Comparison of ENCODE assay signal across 9 mouse cellular contexts in genomic region chr2:79086857-79087578, GRCm38 (mm10).
DNase-seq lines count a peak whose midpoint lies in the region; ATAC-seq and TF ChIP-seq lines count a peak whose summit lies in the region.
"Had no signal": no experiment of that assay in that cellular context is flagged by ENCODE, and none has a peak within 500 bp of the region (broad histone marks: within the 10 kb centered on the region; RNA-seq: fewer than 3 reads in every experiment).

No protein-coding gene starts in this region.

- peak; percentile 50 for DNase-seq in kidney, postnatal 0 days (ENCODE audit: low spot score)
- no peak for DNase-seq in kidney, adult 18-20 months
- DNase-seq in urinary bladder, adult 2 months (ENCODE audit: low spot score) = no peak
- DNase-seq in forebrain, embryonic 10.5 days (ENCODE audit: extremely low spot score, low spot score) = no peak

- peak; percentile 10; the same call in 1 of the 2 replicates for TF ChIP-seq CTCF in kidney, postnatal 0 days (IDR thresholded peaks at IDR 0.05; ENCODE audit: low read depth)
- no peak for TF ChIP-seq CTCF in bone marrow macrophage, adult 2 months (IDR thresholded peaks at IDR 0.05; ENCODE audit: low read depth, low read length)
- 0 out of 2 replicates have a peak, but pooled peaks have one; percentile 20 for TF ChIP-seq CTCF in intestine, postnatal 0 days (IDR thresholded peaks at IDR 0.05; ENCODE audit: low read depth)

- no peak for TF ChIP-seq POLR2A in bone marrow macrophage, adult 2 months (IDR thresholded peaks at IDR 0.05; ENCODE audit: borderline replicate concordance, low read depth, low read length)

- H3K9me3 ChIP-seq in kidney, postnatal 0 days (replicated peaks; ENCODE audit: low read length) = no peaks in the 10 kb centered on the region
- no peaks in the 10 kb centered on the region for H3K9me3 ChIP-seq in intestine, postnatal 0 days (ENCODE audit: control insufficient read depth)
- no peaks in the 10 kb centered on the region for H3K9me3 ChIP-seq in midbrain, embryonic 15.5 days
- no peaks in the 10 kb centered on the region for H3K9me3 ChIP-seq in forebrain, embryonic 10.5 days
- H3K9me3 ChIP-seq: forebrain, embryonic 12.5 days had no signal

- WGBS in kidney, postnatal 0 days = 34% methylated on average over 9 of the region's 9 CpGs
- 64% methylated on average over 9 of the region's 9 CpGs for WGBS in intestine, postnatal 0 days
- 70% methylated on average over 9 of the region's 9 CpGs for WGBS in midbrain, embryonic 15.5 days
- 76% methylated on average over 9 of the region's 9 CpGs for WGBS in forebrain, embryonic 10.5 days

- ATAC-seq in kidney, postnatal 0 days (replicated peaks; ENCODE audit: low FRiP score, low read depth) = no peak
- ATAC-seq in intestine, postnatal 0 days = no peak
- peak; percentile 61; the same call in 1 of the 2 replicates for ATAC-seq in neutrophil, adult 5-6 weeks (ENCODE audit: extremely low read depth, insufficient number of reproducible peaks, low FRiP score, poor library complexity, severe bottlenecking)
- ATAC-seq in midbrain, embryonic 15.5 days (replicated peaks) = no peak

- no peaks in the 10 kb centered on the region for H3K36me3 ChIP-seq in kidney, postnatal 0 days (ENCODE audit: insufficient read depth, low read length)
- H3K36me3 ChIP-seq in intestine, postnatal 0 days (ENCODE audit: control insufficient read depth, insufficient read depth) = no peaks in the 10 kb centered on the region
- H3K36me3 ChIP-seq in midbrain, embryonic 15.5 days (replicated peaks) = no peaks in the 10 kb centered on the region
- H3K36me3 ChIP-seq in forebrain, embryonic 10.5 days (replicated peaks) = no peaks in the 10 kb centered on the region
- H3K36me3 ChIP-seq: forebrain, embryonic 12.5 days had no signal

- peak overlapping the region; percentile 14 for H3K4me3 ChIP-seq in kidney, postnatal 0 days (replicated peaks; ENCODE audit: low read depth, low read length)
- peak overlapping the region; percentile 48 for H3K4me3 ChIP-seq in bone marrow macrophage, adult 2 months (ENCODE audit: insufficient read depth, low read length)
- no peak overlapping the region; the same call in 1 of the 2 replicates for H3K4me3 ChIP-seq in intestine, postnatal 0 days (ENCODE audit: low read depth, low read length)
- H3K4me3 ChIP-seq in midbrain, embryonic 15.5 days = no peak overlapping the region
- no peak overlapping the region for H3K4me3 ChIP-seq in forebrain, embryonic 10.5 days
- H3K4me3 ChIP-seq: forebrain, embryonic 12.5 days had no signal

- no peak overlapping the region for H3K9ac ChIP-seq in kidney, postnatal 0 days (ENCODE audit: low read depth, low read length)
- no peak overlapping the region for H3K9ac ChIP-seq in intestine, postnatal 0 days (ENCODE audit: low read depth, low read length)
- H3K9ac ChIP-seq in midbrain, embryonic 15.5 days = no peak overlapping the region
- H3K9ac ChIP-seq: forebrain, embryonic 12.5 days had no signal

- H3K27me3 ChIP-seq in kidney, postnatal 0 days (ENCODE audit: insufficient read depth, low read length) = no peaks in the 10 kb centered on the region
- no peaks in the 10 kb centered on the region for H3K27me3 ChIP-seq in intestine, postnatal 0 days (replicated peaks; ENCODE audit: control insufficient read depth, insufficient read depth, low read length)
- no peaks in the 10 kb centered on the region for H3K27me3 ChIP-seq in midbrain, embryonic 15.5 days (replicated peaks)
- no peaks in the 10 kb centered on the region for H3K27me3 ChIP-seq in forebrain, embryonic 10.5 days (ENCODE audit: poor library complexity, severe bottlenecking)
- H3K27me3 ChIP-seq: forebrain, embryonic 12.5 days had no signal

- peak overlapping the region; percentile 46 for H3K4me2 ChIP-seq in kidney, postnatal 0 days (ENCODE audit: low read length)
- peak overlapping the region; percentile 37; the same call in 1 of the 2 replicates for H3K4me2 ChIP-seq in intestine, postnatal 0 days (replicated peaks; ENCODE audit: low read depth)
- no peak overlapping the region for H3K4me2 ChIP-seq in midbrain, embryonic 15.5 days
- H3K4me2 ChIP-seq: forebrain, embryonic 12.5 days had no signal

- no peaks in the 10 kb centered on the region for H3K4me1 ChIP-seq in kidney, postnatal 0 days (replicated peaks; ENCODE audit: insufficient read depth, low read length)
- peaks cover 20% of the 10 kb centered on the region for H3K4me1 ChIP-seq in bone marrow macrophage, adult 2 months (ENCODE audit: control insufficient read depth, insufficient read depth, low read length)
- H3K4me1 ChIP-seq in intestine, postnatal 0 days (replicated peaks; ENCODE audit: control insufficient read depth, insufficient read depth, low read length) = no peaks in the 10 kb centered on the region
- H3K4me1 ChIP-seq in midbrain, embryonic 15.5 days = no peaks in the 10 kb centered on the region
- peaks cover 6% of the 10 kb centered on the region; the same call in 1 of the 2 replicates for H3K4me1 ChIP-seq in forebrain, embryonic 10.5 days
- H3K4me1 ChIP-seq: forebrain, embryonic 12.5 days had no signal

- 0 out of 2 replicates have a peak overlapping the region, but pooled peaks have one; percentile 0 for H3K27ac ChIP-seq in kidney, postnatal 0 days
- peak overlapping the region; percentile 37 for H3K27ac ChIP-seq in bone marrow macrophage, adult 2 months (ENCODE audit: insufficient read depth, low read depth, low read length)
- no peak overlapping the region for H3K27ac ChIP-seq in intestine, postnatal 0 days (ENCODE audit: low read depth, low read length)
- H3K27ac ChIP-seq in midbrain, embryonic 15.5 days = no peak overlapping the region
- no peak overlapping the region; the same call in 1 of the 2 replicates for H3K27ac ChIP-seq in forebrain, embryonic 10.5 days
- H3K27ac ChIP-seq: forebrain, embryonic 12.5 days had no signal

Comparison
In these comparisons a context has a peak if more than half of its experiments do, and no peak if none do; other contexts are left out.
1. H3K27ac ChIP-seq: peak in kidney, postnatal 0 days (single experiment) and bone marrow macrophage, adult 2 months (single experiment); none in intestine, postnatal 0 days (single experiment), midbrain, embryonic 15.5 days (single experiment) and forebrain, embryonic 10.5 days (single experiment).
2. H3K4me3 ChIP-seq: peak in kidney, postnatal 0 days (single experiment) and bone marrow macrophage, adult 2 months (single experiment); none in intestine, postnatal 0 days (single experiment), midbrain, embryonic 15.5 days (single experiment) and forebrain, embryonic 10.5 days (single experiment).